Mouse (Mus musculus) ES-E14 (cell line): ENCODE results near the gene Zfp784. TPM values are rescaled to one million over a fixed set of nuclear protein-coding genes. Genes with fewer than 3 reads are reported as not detected.

Experiments
- DNase-seq: peaks from one replicate; pipeline ENCODE4 v3.0.0-alpha.2; 2013; ENCODE audit warnings: low read depth, low spot score
- H3K27ac ChIP-seq: 2 replicates; pipeline ENCODE4 v1.5.1; 2012; ENCODE audit warnings: low read depth, mild to moderate bottlenecking, low read length, moderate library complexity, mixed read lengths; ENCODE audit not compliant: poor library complexity, insufficient read depth, severe bottlenecking
- H3K36me3 ChIP-seq: 2 replicates; pipeline ENCODE4 v1.6.1; 2012; ENCODE audit warnings: mild to moderate bottlenecking, low read length, moderate library complexity, mixed read lengths; ENCODE audit not compliant: control insufficient read depth, poor library complexity, insufficient read depth, severe bottlenecking
- H3K4me1 ChIP-seq, 2 experiments: fragments of 150-350 bp in 1 of 2; sonication (generic) in 1 of 2; 2 replicates each; pipeline ENCODE4 v1.6.1; 2012; ENCODE audit warnings: low read length in 2 of 2, mild to moderate bottlenecking in 1 of 2, mixed read lengths in 1 of 2; ENCODE audit not compliant: control insufficient read depth in 2 of 2, insufficient read depth in 2 of 2, poor library complexity in 1 of 2
- H3K4me3 ChIP-seq, 2 experiments: fragments of 150-350 bp in 1 of 2; sonication (generic) in 1 of 2; 2 replicates each; pipeline ENCODE4 v1.5.1; 2012; ENCODE audit warnings: low read length in 2 of 2, low read depth in 1 of 2, mild to moderate bottlenecking in 1 of 2, mixed read lengths in 1 of 2; ENCODE audit not compliant: insufficient read depth in 1 of 2, poor library complexity in 1 of 2, severe bottlenecking in 1 of 2
- H3K9ac ChIP-seq: 2 replicates; pipeline ENCODE4 v1.6.1; 2012; ENCODE audit warnings: low read depth, mild to moderate bottlenecking, low read length, mixed read lengths; ENCODE audit not compliant: poor library complexity, insufficient read depth, severe bottlenecking
- H3K9me3 ChIP-seq: fragments of 150-350 bp; sonication (generic); 2 replicates; pipeline ENCODE4 v1.6.1; 2012; ENCODE audit warnings: low read depth, mild to moderate bottlenecking, low read length; ENCODE audit not compliant: control insufficient read depth, insufficient read depth
- CHD2 ChIP-seq: IDR thresholded peaks from 2 replicates; pipeline ENCODE4 v1.6.1; 2014; ENCODE audit warnings: mild to moderate bottlenecking, low read depth, low read length, inconsistent platforms
- HCFC1 ChIP-seq: IDR thresholded peaks from 2 replicates; pipeline ENCODE4 v1.6.1; 2012; ENCODE audit warnings: low read length, inconsistent platforms, borderline replicate concordance; ENCODE audit not compliant: insufficient read depth
- MAFK ChIP-seq: IDR thresholded peaks from 2 replicates; pipeline ENCODE4 v1.6.1; 2014; ENCODE audit warnings: mild to moderate bottlenecking, low read depth, low read length, inconsistent platforms; ENCODE audit not compliant: insufficient read depth
- ZC3H11A ChIP-seq: IDR thresholded peaks from 2 replicates; pipeline ENCODE4 v1.6.1; 2012; ENCODE audit warnings: low read depth, mild to moderate bottlenecking, inconsistent platforms, low read length, borderline replicate concordance
- ZNF384 ChIP-seq: IDR thresholded peaks from 2 replicates; pipeline ENCODE4 v1.6.1; 2012; ENCODE audit warnings: low read depth, low read length, inconsistent platforms
- in situ Hi-C, 2 experiments: fragments of 600-800 bp; cut with MboI; formaldehyde crosslinking; loops; one replicate each; pipeline ENCODE4 v1.15.1; 2025; ENCODE audit warnings: low sequenced_read_pairs in 2 of 2, inconsistent platforms in 1 of 2; ENCODE audit not compliant: unreplicated experiment in 2 of 2
- total RNA-seq: library from RNA; depleted of rRNA; stranded (reverse); fragments of 300-350 nt; gene quantifications from 2 replicates; pipeline ENCODE4 v1.2.3, GENCODE M21; 2012; rRNA removed

The Zfp784 gene
- 0.58 and 0.71 TPM in 2 replicates for total RNA-seq

- TF ChIP-seq ZNF384 (no peak), HCFC1 (no peak), CHD2 (no peak), ZC3H11A (no peak), MAFK (no peak)
- peak within 1 kb of the TSS; percentile 81 for H3K27ac ChIP-seq
- in situ Hi-C loops = no loop called here
These were observed at the start of gene Zfp784 for GRCm38 (mm10) chr7:5038109-5038732. Gene Zfp784, minus strand, starts transcription at chr7:5038446.

GRCm38 (mm10) chr7:5087886-5088285 is 49.6 kb upstream of the Zfp784 start:
- in situ Hi-C loops = no loop called here
- no peak for DNase-seq
- Histone ChIP-seq H3K9me3 (no peaks in the 10 kb centered on the region), H3K4me1 (no peaks in the 10 kb centered on the region), H3K27ac (no peak overlapping the region), H3K9ac (no peak overlapping the region), H3K36me3 (peaks cover 56% of the 10 kb centered on the region), H3K4me3 (no peak overlapping the region)
- no peak for TF ChIP-seq ZNF384
- no peak for TF ChIP-seq CHD2
- no peak for TF ChIP-seq MAFK
- TF ChIP-seq ZC3H11A = no peak
- no peak for TF ChIP-seq HCFC1

More at GRCm38 (mm10) chr7:5038109-5038732, at the start of gene Zfp784:
- Histone ChIP-seq H3K9ac (peak within 1 kb of the TSS; percentile 91), H3K4me3 (peak within 1 kb of the TSS; percentile 89 to 94), H3K36me3 (no peaks in the 10 kb centered on the region), H3K4me1 (peaks cover 0 to 2% of the 10 kb centered on the region in 2 experiments; a peak in 1 of 4 replicates), H3K9me3 (no peaks in the 10 kb centered on the region)
- DNase-seq = peak; percentile 88

GRCm38 (mm10) chr7:5086921-5087440 is 48.7 kb upstream of the Zfp784 start:
- Histone ChIP-seq H3K36me3 (peaks cover 48% of the 10 kb centered on the region), H3K4me1 (no peaks in the 10 kb centered on the region), H3K9ac (no peak overlapping the region), H3K4me3 (no peak overlapping the region), H3K9me3 (no peaks in the 10 kb centered on the region), H3K27ac (no peak overlapping the region)
- no peak for TF ChIP-seq MAFK
- no peak for TF ChIP-seq ZNF384
- no peak for TF ChIP-seq HCFC1
- no peak for TF ChIP-seq ZC3H11A
- no peak for TF ChIP-seq CHD2
- in situ Hi-C loops = no loop called here
- no peak for DNase-seq

GRCm38 (mm10) chr7:5085512-5085911 is 47.3 kb upstream of the Zfp784 start:
- in situ Hi-C loops = no loop called here
- no peak for TF ChIP-seq HCFC1
- TF ChIP-seq MAFK = no peak
- TF ChIP-seq CHD2 = no peak
- no peak for TF ChIP-seq ZC3H11A
- TF ChIP-seq ZNF384 = no peak

More at GRCm38 (mm10) chr7:5085512-5085911, 47.3 kb upstream of the Zfp784 start:
- peaks cover 44% of the 10 kb centered on the region for H3K36me3 ChIP-seq
- no peak overlapping the region for H3K9ac ChIP-seq
- no peak overlapping the region for H3K4me3 ChIP-seq
- no peak for DNase-seq
- no peaks in the 10 kb centered on the region for H3K9me3 ChIP-seq
- H3K4me1 ChIP-seq = 0 out of 4 replicates have a peak, but pooled peaks cover 0 to 2% of the 10 kb centered on the region in 2 experiments
- H3K27ac ChIP-seq = no peak overlapping the region
